Mouse (Mus musculus) T-helper 17 cell (primary cell): ENCODE measurements around the gene Opcml.

Source experiments
- in situ Hi-C, 2 experiments: fragments of 300-600 bp; cut with MboI, MseI; formaldehyde crosslinking; loops; 1 replicate in 1 of 2; 2 replicates in 1 of 2; pipeline ENCODE4 v1.15.1; 2025; ENCODE audit warnings: high pct_unique_total_duplicates in 2 of 2

Gene Opcml

DNA sequence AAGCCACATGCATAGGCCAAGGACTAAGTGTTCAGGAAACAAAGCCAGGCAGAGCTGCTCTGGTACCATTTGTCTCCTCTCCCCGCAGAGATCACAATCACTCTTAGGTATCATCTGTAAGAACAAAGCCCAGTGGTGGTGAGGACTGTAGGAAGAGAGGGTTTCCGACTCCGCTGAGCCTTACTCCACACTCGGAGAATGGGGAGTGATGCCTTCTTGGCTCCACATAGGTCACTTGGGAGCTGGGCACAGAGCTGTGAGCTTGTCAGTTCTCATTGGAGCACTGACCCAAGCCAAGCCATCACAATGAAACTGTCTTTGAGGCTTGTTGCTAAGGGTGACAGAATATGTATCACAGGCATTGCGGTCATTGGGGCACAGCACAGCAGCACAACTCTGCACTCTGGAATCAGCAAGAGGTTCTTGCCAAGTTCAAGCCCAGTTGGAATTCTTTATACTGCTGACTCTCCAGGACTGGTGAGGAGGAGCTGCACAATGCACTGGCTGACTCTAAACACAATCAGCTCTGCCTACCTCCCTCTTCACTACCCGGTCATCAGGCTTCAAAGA lies 517.0 kb downstream of the Opcml start:
- in situ Hi-C loops: no loop called here

DNA sequence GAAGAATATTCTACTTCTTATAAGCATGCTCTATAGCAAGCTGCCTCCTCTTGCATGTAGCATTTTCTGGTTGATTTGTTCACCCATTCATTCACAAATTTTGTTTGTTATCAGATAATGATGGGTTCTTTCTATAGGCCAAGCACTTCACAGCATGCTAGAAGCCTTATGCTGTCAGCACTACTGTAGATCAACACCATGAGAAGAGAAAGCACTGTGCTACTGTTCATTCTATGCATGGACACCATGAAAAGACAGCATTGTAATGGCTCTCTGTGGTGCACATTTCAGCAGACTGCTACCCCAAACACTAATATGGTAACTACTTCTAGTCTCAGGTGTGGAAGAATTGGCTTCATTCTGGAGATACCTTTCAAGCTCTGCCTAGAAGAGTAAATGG lies 527.3 kb downstream of the Opcml start:
- in situ Hi-C loops: no loop called here

DNA sequence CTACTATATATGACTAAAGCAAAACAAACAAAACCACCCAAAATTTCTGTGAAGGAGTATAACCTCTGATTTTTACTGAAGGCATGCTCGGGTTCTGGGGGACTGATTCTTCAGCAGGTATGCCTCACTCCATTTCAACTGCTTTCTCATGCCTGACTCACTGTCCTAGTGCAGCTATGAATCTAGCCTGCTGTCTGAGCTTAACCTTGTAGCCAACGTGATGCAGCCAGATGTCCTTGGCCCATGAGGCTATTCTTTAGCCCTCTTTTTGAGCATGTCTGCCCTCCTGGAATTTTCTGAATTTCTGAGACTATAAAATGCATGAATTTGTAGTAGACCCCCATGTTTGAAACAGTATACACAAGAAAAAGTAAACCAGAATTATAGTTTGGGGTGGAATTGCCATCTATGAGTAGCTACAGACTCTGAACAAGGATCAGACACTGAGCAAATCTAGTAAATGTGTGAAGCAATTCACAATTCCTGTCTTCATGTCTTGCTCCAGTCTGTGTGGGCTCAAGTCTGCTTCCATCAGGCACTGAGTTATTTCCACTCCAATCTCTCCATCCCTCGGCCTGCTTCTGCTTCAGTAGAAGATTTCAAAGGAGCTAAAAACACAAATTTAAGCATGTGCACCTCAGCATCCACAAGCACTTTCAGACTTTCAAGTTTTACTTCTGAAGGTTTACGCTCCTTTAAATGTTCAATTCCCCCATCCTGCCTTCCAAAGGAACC lies 528.6 kb downstream of the Opcml start:
- in situ Hi-C loops: no loop called here

DNA sequence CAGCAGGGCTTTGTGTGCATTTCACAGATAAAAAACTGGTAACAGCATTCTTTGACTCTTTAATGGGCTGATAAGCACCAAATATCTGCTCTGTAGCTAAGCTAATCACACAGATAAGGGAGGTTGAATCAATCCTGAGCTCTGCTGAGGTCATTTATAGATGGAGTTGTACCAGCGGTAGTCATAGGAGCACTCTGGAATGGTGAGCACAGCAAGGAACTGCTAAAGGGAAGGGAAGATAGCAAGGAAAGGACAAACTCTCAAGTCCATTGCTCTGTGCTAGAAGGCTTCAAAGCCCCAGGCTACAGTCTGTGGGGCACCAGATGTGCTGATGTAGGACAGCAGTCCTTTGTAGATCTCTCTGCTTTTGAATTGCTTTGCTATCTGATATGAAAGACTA lies 529.2 kb downstream of the Opcml start:
- in situ Hi-C loops: no loop called here

DNA sequence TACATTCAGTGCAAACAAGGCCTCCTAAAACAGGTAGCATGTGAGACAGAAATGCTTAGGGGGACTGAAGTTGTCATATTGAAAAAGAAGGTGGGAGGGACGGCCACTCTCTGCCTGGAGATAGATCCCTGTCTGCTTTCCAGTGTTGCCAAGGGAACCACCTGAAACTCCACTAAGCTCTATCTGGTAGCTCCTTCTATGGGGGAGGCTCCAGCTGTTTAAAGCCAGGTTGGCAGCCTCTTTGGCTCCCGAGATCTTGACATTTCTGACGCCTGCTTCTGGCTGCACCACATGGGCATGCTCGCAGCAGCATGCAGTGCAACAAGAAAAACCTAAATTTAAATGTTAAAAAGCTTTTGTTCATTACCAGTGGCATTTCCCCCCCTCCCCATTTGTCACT lies 537.4 kb downstream of the Opcml start:
- in situ Hi-C loops: no loop called here

DNA sequence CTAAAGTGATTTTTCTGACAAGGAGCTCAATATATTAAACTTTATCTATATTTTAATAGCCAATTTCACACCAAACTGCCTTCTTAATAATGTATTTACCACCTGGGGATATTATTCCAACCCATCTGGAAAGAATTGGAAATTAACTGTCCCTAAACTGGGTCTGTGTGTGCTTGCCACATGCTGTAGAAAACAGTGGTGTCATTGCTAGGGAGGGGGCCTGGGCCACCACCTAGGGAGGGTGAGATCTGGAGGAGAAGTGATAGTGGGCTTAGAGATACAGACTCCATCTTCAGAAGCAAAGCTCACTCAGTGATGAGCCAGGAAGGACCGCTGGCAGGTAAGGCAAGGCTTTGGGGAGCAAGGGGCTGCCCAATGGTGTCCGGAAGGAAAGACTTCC lies 537.9 kb downstream of the Opcml start:
- in situ Hi-C loops: no loop called here

DNA sequence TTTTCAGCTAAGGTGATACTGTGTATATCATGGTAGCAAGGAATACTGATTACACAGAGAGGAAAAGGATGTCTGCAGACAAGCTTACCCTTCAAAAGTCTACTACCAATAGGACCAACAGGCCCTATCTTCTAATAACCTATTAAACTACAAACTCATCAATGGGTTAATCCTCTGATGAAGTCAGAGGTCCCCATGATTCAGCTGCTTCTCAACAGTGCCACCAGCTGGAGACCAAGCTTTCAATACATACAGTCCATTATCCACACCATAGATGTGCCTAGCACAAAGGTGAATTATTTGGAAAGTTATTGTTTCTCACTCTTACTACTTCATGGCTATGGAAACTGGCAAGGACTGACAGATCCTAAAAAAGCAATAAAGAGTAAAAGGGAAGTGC lies 538.9 kb downstream of the Opcml start:
- in situ Hi-C loops: no loop called here

DNA sequence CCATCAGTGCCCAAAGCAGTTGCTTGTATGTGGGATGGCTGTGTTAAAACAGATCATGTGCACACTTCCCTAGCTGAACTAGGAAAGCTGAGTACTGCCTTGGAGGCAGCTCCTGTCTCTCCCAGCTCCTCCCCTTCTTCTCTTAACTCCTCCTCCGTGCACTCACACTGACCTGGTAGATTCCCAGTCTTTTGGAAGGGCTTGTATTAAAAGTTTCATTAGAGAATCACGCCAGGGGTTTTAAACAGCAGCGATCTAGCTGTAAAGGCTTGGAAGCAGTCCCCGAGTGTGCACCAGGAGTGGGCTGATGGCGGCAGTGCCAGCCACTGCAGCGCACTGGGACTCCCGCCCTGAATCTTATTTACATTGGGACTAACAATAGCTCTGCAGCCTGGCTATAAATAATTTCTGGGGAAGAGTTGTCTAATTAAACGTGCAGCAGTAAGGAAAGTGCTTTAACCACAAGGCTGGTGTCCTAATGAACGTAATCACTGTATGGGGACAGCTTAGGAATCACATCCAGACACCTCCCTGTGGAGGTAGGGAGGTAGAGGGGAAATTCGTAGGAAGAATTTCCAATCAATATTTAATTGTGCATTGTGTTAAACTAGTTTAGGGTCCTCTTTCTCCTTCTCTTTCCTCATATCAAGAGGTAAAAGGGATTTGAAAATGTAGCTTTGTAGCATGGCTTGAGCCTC lies 546.1 kb downstream of the Opcml start:
- in situ Hi-C loops: no loop called here

DNA sequence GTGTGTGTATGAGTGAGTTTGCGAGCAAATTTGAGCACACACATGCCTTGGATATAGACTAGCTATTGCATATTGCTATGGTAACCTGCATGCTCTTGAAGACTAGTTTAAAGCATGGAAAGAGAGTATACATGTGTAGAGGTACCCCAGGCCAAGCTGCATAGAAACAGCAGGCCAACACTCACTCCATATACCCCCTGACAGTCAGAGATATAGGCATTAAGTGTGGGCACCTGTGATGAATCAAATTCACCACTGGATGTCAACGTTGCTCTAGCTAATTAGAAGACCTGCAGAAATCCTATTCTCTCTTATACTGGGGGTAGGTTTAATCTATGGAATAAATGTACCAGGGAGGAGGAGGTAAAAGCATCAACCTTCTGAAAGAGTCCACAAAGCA lies 547.3 kb downstream of the Opcml start:
- in situ Hi-C loops: no loop called here

DNA sequence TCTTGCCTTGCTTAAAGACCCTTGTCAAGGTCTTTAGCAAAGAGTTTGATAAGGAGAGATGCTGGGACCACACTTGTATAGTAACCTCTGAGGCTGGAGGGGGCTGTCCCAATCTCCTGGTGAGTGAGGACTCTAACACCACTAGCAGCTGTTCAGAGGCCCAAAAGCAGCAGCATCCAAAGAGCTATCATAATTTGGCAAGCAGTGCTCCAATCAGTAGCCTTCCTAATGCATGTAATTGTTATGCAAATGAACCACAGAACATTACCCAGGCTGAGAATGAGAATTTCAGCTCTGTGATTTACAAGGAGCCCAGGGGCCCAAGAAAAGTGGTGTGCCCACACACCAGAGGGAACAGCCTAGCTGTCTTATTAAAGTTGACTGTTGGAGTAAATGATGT lies 564.4 kb downstream of the Opcml start:
- in situ Hi-C loops: no loop called here

DNA sequence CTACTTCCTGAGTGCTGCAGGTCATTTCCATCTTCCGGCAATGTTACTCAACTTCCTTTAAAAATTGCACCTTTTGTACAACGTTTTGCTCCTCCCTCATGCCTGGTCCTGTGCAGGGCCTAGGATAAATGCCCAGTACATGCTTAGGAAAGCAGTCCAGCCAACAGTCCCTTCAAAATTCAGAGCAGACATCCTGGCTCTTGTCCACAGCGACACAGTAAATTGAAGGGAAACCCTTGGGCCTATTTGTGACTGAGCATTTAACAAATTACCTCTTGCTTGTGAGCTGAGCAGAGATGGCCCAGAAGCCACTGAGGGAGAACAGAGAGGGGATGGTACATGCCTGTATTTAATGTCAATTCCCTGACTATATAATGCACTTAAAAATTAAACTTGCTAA lies 567.4 kb downstream of the Opcml start:
- in situ Hi-C loops: no loop called here

DNA sequence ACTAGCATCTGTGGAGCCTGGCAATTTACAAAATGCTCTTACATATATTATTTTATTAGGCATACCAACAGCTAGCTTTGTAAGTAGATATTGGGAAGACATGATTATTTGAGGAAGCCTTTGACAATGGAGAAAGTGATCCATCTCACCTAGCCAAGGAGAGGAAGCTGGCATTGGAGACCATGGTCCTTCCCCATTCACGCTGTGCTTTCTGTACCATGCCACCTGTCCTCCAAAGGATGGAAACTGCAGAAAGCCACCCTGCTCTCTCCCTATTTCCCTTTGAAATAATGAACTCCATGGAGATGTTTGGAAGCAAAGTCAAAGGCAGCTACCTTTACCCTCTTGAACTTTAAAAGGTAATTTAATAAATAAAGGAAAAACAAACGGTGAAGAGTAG lies 570.1 kb downstream of the Opcml start:
- in situ Hi-C loops: no loop called here

DNA sequence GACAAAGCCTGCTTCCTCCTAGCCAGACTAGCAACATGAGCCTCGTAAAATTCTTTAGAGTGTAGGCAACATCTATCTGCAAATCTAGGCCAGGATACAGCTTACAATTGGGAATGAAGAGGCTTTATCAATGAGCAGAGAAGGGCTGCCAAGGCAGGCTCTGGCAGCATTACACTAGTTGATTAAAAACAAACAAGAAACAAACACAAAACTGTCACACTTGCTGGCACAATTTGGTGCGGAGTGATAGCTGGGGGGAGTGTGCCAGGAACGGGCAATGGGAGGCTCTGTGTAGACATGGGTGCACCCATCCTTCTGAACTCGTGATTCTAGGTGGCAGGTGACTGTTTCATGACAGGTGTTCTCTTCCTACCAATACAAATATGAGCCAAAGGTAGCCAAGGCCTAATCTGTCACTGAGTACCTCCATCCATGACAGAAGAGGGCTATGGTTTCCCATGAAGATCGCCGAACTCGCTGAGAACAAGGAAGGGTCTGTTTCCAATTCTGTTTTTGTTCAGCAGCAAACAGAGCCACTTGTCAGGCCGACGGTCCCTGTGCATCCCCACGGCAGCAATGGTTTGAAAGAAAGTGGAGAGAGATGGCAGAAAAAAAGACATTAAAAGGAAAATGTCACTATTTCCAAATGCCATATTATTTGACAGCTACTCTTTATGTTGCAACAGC lies 574.0 kb downstream of the Opcml start:
- in situ Hi-C loops: loop anchor here in 1 of 2 experiments (5.0 kb wide), 1 partner anchor 1673 kb away; no protein-coding TSS in a partner anchor

DNA sequence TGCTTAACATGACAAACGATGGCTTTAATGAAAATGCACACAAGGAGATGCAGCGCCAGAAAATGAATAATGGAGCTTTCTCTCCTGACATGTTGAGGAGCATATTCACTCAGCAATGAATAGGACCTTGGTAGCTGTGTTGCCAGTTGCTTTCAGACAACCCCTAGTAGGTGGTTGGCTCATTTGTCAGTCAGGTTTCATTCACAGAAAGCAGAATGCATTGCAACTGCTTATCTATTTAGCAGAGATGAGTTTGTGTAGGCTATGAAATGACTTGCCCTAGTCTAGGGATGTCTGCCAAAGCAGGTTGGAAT lies 574.5 kb downstream of the Opcml start:
- in situ Hi-C loops: loop anchor here in 1 of 2 experiments (5.0 kb wide), 1 partner anchor 1672 kb away; no protein-coding TSS in a partner anchor

DNA sequence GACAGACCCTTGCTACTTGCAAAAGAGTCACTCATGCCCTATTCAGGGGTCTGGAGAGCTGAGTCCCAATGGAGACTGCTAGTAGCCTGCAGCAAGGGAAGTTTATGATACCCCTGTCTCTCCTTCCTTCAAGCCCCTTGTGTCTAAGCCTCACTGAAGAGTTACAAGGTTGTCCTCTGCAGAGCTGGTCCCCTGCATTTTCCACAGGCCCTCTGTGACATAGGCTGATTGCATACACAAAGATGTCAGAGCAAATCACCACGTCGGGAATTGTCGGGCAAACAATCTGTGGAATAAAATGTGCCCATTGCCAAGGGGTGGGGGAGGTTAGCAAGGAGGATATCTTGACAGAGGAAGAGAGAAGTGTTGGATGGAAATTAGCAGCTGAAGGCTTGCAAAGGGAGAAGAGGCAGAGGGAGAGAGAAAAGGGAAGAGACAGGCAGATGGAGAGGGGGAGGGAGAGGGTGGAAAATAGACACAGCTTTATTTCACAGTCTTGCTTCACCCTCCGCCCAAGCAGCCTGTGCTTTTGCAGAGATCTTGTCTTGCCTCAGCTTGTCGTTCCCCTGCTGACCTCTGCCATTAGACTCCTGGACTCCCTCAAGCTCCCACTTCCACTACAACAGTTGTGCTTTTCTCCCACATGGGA lies 596.1 kb downstream of the Opcml start:
- in situ Hi-C loops: no loop called here

DNA sequence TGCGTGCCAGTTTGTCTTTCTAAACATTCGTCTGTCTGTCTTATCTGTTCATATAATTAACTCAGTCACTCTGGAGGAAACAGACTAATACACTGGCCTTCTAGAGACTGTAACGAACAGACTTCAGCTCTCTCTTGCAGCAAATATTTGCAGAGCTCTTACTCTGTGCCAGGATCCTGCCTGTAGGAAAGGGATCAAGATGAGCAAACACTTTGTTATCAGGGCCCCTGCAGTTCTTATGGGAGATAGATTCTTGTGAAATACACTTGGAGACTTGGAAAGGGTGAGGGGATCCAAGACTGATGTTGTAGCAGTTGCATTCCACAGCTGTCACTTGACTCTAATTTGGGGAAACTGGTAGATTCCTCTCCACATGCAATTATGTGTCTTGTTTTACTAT lies 604.6 kb downstream of the Opcml start:
- in situ Hi-C loops: no loop called here

DNA sequence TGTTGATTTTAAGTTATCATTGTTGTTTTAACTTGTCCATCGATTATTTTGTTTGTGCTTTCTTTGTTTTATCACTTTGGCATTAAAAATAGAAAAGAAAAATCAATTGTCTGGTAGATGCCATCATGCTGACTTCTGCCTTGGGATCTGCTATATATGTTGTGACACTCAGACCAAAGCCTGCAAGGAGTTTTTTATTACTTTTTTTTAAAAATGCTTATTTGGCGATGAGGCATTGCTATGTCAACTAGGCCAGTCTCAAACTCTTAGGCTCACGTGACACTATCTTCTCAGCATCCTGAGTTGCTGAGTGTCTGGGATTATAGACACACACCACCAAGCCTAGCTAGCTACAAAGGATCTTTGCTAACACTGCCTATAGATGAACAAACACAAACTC lies 605.1 kb downstream of the Opcml start:
- in situ Hi-C loops: no loop called here

DNA sequence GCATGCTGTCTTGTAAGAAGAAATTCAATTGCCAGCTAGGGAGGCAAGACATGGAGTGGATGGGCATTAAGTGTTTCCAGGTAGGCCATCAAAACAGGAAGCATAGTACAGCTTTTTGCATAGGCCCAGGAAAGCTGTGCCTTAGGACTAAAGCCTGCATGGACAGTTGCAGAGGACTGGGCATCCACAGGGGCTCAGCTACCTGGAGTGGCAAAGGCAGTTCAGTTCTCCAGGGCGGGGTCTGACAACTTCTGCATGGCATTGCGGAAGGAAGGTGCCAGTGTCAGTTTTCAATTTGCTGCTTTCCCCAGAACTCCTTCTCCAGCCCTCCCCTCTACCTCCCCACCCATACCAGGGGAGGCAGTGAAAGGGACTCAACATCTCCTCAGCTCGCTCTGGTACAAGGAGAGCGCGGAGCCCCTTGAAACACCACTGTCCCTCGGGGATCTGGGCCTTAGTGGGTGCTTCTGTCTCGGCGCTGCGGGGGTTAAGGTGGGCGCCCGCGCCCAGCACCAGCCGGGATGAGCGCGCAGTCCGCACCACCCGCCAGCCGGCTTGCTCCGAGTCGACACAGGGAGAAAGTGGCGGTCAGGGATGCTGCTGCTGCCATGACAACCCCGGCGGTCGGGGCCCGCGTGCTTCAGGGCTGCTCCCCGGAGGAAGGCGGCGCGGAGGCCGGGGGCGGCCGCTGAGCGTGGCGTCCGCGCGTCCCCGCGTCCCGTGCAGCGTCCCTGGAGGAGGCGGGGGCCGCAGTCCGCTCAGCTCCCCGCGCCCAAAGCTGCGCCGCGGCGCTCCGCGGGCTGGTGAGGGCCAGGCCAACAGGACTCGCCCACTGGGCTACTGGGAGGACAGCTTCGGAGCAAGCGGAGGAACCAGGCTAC lies 612.4 kb downstream of the Opcml start:
- in situ Hi-C loops: no loop called here

DNA sequence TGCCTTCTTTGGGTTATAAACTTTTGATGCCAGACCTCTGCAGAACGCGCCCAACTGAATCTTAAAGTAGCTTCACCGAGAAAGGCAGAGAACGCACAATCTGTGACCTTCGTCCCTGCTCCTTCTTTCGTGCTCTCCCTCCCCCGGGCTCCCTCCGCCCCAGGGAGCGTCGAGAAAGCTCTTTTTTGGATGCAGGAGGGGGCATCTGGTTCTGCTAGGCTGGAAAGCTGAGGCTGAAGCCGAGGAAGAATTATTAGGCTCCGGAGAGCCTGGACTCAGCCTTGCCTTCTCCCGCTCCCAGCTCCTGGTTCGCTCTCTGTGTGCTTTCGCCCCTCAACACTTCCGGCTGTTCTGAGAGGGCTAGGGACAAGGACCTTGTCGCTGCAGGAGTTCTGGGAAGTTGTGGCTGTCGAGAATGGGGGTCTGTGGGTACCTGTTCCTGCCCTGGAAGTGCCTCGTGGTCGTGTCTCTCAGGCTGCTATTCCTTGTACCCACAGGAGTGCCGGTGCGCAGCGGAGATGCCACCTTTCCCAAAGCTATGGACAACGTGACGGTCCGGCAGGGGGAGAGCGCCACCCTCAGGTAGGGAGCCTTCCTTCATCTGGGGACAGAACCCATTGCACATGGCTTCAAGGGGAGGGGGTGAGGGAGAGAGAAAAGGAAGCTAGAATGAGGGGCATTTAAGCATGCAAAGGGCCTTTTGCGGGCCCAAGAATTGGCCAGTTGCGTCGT lies 613.4 kb downstream of the Opcml start:
- in situ Hi-C loops: no loop called here

DNA sequence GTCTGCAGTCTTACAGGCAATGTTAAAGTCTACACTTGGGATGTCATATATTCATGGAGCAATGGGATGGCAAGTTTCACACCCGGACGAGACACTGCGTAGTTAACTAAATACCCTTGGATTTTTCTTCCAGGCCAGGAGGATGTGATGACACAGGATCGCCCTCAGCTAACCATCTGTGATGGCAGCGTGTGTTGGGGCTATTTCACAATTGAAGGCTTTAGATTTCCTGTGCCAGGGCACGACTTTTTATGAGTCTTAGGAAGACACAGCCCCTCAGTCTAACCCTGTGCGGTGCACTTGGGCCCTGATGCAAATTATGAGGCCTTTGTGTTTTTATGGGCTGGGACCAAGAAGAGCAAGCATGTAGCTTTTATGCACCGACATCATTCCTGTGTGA lies 614.0 kb downstream of the Opcml start:
- in situ Hi-C loops: no loop called here
